Mouse (Mus musculus) retina, postnatal 7 days (tissue): ENCODE measurements around the gene Gpi1.
"Not testable (repeated sequence)": the region's sequence is repeated elsewhere in the genome, so short reads cannot be mapped to it uniquely, and the experiment has no call there.

Source experiments
- DNase-seq: peaks from one replicate; pipeline ENCODE4 v3.0.0-alpha.2; 2012; ENCODE audit warnings: low read depth, low spot score

Gpi1 gene

DNA sequence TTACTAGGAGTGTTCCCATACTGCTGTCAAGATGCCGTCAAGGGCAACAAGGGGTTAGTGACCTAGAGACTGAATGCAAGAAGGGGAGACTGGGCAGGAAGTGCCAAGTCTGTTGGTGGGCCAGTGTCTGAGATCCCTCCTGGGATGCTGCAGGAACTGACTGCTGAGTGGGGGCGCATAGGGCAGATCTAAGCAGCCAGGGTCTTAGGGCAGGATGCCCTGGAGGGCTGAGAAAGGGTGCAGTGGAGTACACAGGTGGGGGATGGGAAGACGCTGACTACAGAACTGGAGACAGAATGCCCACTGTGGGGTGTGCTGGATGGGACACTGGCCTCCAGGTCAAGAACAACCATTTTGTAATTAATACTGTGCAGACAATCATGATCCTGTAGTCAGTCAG lies 46.3 kb downstream of the Gpi1 start:
- no peak for DNase-seq

DNA sequence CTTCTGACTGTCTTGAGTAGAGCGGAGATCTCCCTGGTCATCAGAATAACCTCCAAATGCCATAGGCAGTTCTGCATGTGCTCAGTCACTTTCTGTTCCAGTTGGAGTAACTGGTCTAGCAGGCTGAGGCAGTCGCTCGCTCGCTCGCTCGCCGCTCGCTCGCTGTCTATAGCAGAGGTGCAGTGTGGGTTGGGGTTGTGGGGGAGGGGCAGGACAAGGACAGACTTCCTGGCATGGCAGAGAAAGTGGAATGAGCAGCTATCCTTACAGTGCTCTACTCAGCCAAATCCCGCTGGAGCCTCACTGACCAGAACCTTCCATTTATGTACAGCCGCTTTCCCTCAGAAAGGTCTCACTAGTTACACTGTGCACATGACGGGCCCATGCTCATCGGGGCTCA lies 46.8 kb downstream of the Gpi1 start:
- DNase-seq = no peak

DNA sequence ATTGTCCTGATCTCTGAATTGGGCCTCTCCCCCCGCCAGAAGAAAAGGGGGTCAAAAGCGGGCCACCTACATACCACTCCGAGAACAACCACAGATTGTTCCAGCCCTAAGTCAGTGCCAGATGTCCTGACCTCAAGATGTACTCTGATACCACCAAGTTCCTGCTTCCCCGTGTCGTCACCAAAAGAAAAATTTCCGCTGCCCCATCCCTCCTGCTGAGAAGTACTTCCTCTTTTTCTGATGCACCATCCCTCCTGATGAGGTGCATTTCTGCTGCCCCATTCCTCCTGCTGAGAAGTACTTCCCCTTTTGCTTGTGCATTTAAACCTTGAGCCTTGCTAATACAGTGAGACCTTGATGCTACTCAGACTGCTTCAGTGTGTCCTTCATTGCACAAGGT lies 53.9 kb downstream of the Gpi1 start:
- not testable (repeated sequence) for DNase-seq

DNA sequence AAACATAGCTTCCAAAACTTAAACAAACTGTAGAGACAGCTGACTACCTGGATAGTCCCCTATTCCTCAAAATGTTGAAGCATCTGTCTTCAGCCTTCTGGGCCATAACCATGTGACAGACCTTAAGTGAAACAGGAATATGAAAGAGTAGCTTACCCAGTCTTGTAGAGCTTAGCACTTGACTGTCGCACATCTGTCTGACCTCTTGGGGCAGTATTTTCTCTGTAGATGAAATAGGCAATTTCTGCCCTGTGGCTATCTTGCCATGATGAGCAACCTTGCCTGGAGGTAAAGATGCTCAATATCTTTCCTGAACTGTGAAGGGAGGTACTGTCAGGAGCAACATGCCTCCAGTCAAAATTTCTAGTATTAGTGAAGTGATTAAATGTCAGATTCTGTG lies 57.9 kb downstream of the Gpi1 start:
- no peak for DNase-seq

DNA sequence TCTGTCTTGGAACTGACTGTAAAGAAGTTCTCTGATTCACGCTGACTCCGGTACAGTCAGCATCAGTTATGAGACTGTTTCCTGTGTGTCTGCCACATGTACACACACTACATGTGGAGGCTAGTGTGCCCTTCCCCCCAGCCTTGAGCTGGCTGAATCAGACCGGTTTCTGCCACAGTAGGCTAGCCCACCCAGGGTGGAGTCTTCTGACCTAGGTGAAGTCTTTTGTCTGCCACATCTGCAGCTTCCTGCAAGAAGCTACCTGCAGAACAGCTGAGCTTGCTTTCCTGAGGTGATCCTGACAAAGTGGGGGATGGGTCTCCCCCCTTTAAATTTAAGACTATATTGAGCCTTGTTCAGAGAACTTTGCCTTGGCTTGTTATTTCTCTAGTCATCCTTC lies 60.7 kb downstream of the Gpi1 start, which contains the start of gene Uba2:
TSS of gene Uba2 (minus strand) at position 146 of the 400 bp plus-strand sequence.
- no peak for DNase-seq

DNA sequence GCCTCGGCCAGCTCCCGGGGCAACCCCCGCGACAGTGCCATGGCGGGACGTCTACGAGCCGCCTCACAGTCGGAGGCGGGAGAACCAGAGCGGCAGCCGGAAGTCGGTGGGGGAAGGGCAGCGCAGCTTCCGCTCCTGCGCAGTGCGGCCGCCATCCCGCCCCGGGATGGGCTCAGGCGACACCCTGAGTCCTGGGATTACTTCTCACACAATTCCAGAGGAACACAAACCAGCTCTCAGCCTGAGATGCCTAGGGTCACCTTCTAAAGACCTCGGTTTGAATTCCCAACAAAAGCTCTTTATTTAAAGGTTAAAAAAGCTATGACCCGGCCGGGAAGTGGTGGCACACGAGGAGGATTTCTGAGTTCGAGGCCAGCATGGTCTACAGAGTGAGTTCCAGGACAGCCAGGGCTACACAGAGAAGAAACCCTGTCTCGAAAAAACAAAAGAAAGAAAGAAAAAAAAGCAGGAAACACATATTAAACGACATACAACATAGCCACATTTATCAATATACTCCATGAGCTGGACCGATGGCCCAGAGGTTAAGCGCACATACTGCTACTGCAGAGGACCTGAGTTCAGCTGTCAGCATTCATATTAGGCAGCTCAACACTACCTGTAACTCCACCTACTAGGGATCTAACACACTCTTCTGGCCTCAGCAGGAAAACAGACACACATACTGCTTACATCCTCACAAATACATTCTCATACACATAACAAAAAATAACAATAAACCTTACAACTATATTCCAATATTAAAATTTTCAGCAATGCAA lies 61.5 kb downstream of the Gpi1 start:
- peak; percentile 80 for DNase-seq

DNA sequence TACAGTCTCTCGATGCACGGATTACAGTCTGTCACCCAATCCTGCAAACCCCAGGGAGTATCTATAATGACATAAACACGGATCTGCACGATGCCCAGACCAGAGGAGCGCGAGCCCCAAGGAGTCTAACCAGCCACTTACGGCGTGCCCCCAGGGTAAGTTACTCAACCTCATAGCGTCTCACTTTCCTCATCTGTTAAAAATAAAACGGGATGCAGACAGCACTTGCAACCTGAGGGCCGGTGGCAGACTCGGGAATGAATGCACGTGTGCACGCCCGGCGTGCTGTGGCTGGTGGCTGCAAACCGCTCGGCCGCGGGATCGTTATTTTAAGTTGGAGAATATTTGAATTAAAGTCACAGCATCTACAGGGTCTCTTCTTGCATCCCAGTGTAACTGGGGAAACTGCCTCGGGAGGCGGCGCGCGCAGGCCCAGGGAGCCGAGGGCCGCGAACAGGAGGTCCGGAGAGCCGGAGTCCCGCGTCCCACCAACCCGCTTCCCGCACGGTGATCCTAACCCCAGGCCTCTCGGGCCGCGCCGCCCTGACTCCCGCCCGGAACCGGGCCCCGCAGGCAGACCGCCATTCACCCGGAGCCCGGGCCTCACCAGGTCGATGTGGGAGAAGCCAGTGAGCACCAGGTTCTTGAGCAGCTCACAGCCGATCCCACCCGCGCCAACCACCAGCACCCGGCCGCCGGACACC lies 62.2 kb downstream of the Gpi1 start:
- DNase-seq = no peak

DNA sequence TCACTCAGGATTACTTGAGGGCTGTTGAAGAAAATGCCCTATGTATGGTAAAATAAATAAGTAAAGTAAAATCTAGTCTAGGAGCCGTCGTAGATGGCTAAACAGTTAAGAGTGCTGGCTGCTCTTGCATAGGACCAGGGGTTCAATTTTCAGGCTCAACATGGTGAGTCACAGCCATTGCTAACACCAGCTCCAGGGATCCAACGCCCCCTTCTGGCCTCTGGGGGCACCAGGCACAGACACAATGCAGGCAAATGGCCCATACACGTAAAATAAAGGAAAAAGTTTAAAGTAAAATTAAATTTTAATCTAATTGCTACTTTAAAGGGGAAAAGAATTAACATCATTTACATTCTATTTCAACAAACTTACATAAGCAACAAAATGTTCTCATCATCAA lies 63.3 kb downstream of the Gpi1 start:
- no peak for DNase-seq

DNA sequence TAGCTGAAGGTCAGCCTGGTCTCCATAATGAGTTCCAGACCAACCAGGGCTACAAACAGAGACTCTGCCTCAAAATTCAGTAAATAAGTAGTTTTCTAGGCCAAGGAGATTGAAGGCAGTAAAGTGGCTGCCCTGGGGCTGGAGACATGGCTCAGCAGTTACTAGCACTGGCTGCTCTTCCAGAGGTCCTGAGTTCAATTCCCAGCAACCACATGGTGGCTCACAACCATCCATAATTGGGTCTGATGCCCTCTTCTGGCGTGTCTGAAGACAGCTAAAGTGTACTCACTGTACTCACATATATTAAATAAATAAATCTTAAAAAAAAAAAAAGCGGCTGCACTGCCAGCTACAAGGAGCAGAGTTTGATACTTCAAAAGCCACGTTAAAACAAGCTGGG lies 64.1 kb downstream of the Gpi1 start:
- DNase-seq = no peak

DNA sequence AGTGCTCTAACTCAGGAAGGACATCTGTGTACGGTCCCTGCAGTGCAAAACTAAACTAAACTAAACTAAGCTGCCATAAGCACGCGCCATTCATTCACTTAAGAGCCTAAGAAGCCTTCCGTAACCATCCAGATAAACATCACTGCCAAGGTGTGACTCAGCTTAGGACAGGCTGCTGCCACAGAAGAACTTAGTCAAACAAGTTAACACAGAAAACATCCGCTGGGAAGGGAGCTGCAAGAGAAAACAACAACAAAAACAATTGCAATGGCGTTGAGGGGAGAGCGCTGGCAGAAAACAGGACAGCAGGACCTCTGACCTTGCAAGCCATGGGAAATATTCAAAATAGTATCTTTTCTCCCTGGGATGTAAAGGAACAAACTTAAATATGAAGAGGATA lies 65.5 kb downstream of the Gpi1 start:
- no peak for DNase-seq

DNA sequence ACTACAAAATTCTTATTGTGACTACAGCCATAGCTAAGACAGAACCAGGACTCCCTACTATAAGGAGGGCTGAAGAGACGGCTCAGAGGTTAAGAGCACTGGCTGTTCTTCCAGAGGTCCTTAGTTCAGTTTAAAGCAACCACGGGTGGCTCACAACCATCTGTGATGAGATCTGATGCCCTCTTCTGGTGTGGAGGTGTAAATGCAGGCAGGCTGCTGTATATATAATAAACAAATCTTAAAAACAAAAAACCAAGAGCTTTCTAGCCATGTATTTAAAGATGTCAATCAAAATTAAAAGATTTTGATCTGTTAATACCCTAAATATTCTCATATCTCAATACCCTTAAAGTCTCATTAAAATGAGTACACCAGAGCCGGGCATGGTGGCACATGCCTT lies 71.0 kb downstream of the Gpi1 start:
- no peak for DNase-seq

DNA sequence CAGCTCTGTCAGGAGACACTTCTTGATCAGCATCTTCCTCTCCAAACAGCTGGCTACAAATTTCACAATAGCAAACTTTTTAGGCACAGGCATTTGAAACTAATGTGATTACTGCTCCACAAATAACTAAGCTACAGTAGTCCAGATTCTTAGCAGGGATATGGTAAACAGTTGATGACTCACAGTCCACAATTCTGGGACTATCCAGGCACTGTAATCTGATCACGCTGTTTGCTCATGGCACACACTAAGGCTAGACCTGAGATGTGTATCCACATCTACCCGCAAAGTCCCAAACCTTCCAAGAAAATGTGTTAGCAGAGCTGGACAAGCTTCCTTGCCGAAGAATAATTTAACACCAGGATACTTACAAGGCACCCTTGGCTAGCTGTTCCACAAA lies 72.1 kb downstream of the Gpi1 start:
- no peak for DNase-seq
